ENCODE assay signal across 7 mouse cellular contexts in the genomic region with DNA sequence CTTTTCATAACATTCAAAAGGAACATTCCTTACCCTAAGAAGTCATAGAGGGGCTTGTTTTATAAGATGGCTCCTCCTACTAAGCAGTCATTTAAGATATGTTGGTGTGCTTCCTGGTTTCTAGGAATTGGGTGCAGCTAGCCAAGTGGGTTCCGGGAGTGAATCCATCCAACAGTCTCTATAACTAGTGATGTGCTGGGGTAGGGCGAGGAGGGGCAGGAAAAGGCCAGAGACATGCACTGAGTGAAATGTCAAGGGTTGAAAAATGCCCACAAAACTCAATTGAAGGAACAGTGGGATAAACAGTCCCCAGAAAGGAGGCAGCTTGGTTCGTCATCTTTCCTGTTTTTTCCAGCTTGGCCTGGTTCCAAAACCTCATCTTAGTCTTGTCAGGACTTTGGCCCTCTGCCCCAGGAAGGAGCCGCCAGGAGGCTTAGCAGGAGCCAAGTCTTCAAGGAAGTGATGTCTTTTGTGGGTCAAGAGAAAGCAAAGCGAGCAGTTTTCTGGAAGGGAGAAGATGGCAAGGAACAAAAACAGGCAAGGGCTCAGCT. TPM values are rescaled to one million over a fixed set of nuclear protein-coding genes. Genes with fewer than 3 reads are reported as not detected.
A peak's percentile ranks its signal among the peaks of the same experiment; 100 is the strongest.
DNase-seq lines count a peak whose midpoint lies in the region; ATAC-seq lines count a peak whose summit lies in the region.

No protein-coding gene starts in this region.

- H3K27me3 ChIP-seq in intestine, embryonic 14.5 days (replicated peaks; ENCODE audit: control insufficient read depth, insufficient read depth, low read length) = no peaks in the 10 kb centered on the region

- H3K4me3 ChIP-seq in intestine, embryonic 14.5 days (ENCODE audit: low read depth, low read length) = no peak overlapping the region

- ATAC-seq in cerebellum, adult (ENCODE audit: insufficient number of reproducible peaks, low FRiP score, low TSS enrichment) = 0 out of 2 replicates have a peak, but pooled peaks have one; percentile 56
- peak; percentile 48 for ATAC-seq in intestine, embryonic 14.5 days (replicated peaks; ENCODE audit: low FRiP score, low TSS enrichment, low read depth)

- no peaks in the 10 kb centered on the region; the same call in 1 of the 2 replicates for H3K9me3 ChIP-seq in intestine, embryonic 14.5 days (ENCODE audit: control insufficient read depth, low read length)

- no peaks in the 10 kb centered on the region for H3K36me3 ChIP-seq in intestine, embryonic 14.5 days (ENCODE audit: control insufficient read depth, insufficient read depth, low read length)

- H3K9ac ChIP-seq in intestine, embryonic 14.5 days (ENCODE audit: low read length) = no peak overlapping the region

- DNase-seq in adrenal gland, adult 18-20 months (ENCODE audit: low spot score in 2 of 2) = peak; percentile 68 to 71
- peak; percentile 89 for DNase-seq in gastrocnemius, adult 18-20 months (ENCODE audit: low spot score)
- DNase-seq in intestine, embryonic 14.5 days (ENCODE audit: low spot score) = peak; percentile 83
- peak; percentile 26 to 62 for DNase-seq in left cerebral cortex, adult 9 months (ENCODE audit: low spot score in 2 of 2)
- peak; percentile 80 for DNase-seq in ovary, adult 18-20 months (ENCODE audit: low spot score)
- DNase-seq in thymus, postnatal 4 days = no peak

- H3K4me2 ChIP-seq in intestine, embryonic 14.5 days (ENCODE audit: low read length) = peak overlapping the region; percentile 11; the same call in 1 of the 2 replicates

- peak overlapping the region; percentile 66 for H3K27ac ChIP-seq in intestine, embryonic 14.5 days (ENCODE audit: low read depth)

- peaks cover 28% of the 10 kb centered on the region for H3K4me1 ChIP-seq in intestine, embryonic 14.5 days (replicated peaks; ENCODE audit: control insufficient read depth, insufficient read depth, low read length)

- WGBS in intestine, embryonic 14.5 days = 27% methylated on average over 5 of the region's 5 CpGs

RNA-seq across cellular contexts. Expression of a gene that starts 24.0 kb away (rescaled TPM):
- 100 to 1,000 TPM in 1 of 2 experiments, 10 to 100 TPM in 1; 83.5 to 105 TPM for total RNA-seq in adrenal gland, adult 18-20 months (2021)
- 10 to 100 TPM; 29.1 to 36.7 TPM for total RNA-seq in gastrocnemius, adult 18-20 months (2021)
- polyA plus RNA-seq in intestine, embryonic 14.5 days (2014; fragmentation: Nextera tagmentation; extraction: Ambion mirVana) = 69.1 and 76.2 TPM in 2 replicates
